Mouse (Mus musculus) liver, postnatal 0 days (tissue): ENCODE measurements around the gene Lpcat2. TPM values are rescaled to one million over a fixed set of nuclear protein-coding genes. Genes with fewer than 3 reads are reported as not detected.

ENCODE experiments used
- ATAC-seq: fragments of 200-750 bp; cut with Nextera tagmentation; 2 replicates; pipeline ENCODE4 v1.8.0; 2017; ENCODE audit warnings: mild to moderate bottlenecking, moderate library complexity
- DNase-seq: peaks from one replicate; pipeline ENCODE4 v3.0.0-alpha.2; 2016
- H3K27ac ChIP-seq: fragments of 300-500 bp; sonication (generic); 2 replicates; pipeline ENCODE4 v1.5.1; 2014; ENCODE audit warnings: antibody characterized with exemption, moderate library complexity, mild to moderate bottlenecking, low read depth
- H3K27me3 ChIP-seq: fragments of 300-500 bp; sonication (generic); 2 replicates; pipeline ENCODE4 v1.6.1; 2014; ENCODE audit warnings: low read length, control low read depth, mixed read lengths; ENCODE audit not compliant: insufficient read depth
- H3K36me3 ChIP-seq: fragments of 300-500 bp; sonication (generic); replicated peaks from 2 replicates; pipeline ENCODE4 v1.6.1; 2014; ENCODE audit warnings: mild to moderate bottlenecking, control low read depth, low read length, moderate library complexity, mixed read lengths; ENCODE audit not compliant: insufficient read depth
- H3K4me1 ChIP-seq: fragments of 300-500 bp; sonication (generic); 2 replicates; pipeline ENCODE4 v1.6.1; 2014; ENCODE audit warnings: antibody characterized with exemption, mild to moderate bottlenecking, control low read depth; ENCODE audit not compliant: insufficient read depth
- H3K4me2 ChIP-seq: fragments of 300-500 bp; sonication (generic); 2 replicates; pipeline ENCODE4 v1.6.1; 2014; ENCODE audit warnings: low read depth, mild to moderate bottlenecking, low read length, moderate library complexity, mixed read lengths
- H3K4me3 ChIP-seq: fragments of 300-500 bp; sonication (generic); 2 replicates; pipeline ENCODE4 v1.5.1; 2014; ENCODE audit warnings: low read depth, low read length
- H3K9ac ChIP-seq: fragments of 300-500 bp; sonication (generic); replicated peaks from 2 replicates; pipeline ENCODE4 v1.6.1; 2014; ENCODE audit warnings: mild to moderate bottlenecking, moderate library complexity
- H3K9me3 ChIP-seq: fragments of 300-500 bp; sonication (generic); 2 replicates; pipeline ENCODE4 v1.6.1; 2016; ENCODE audit warnings: mild to moderate bottlenecking, control low read depth, low read length, mixed read lengths
- CTCF ChIP-seq: sonication (generic); IDR thresholded peaks from 2 replicates; pipeline ENCODE4 v1.5.1; 2016; ENCODE audit warnings: antibody characterized with exemption, low read depth
- EP300 ChIP-seq: IDR thresholded peaks from 2 replicates; pipeline ENCODE4 v1.6.1; 2016; ENCODE audit warnings: antibody characterized with exemption, low read depth, mild to moderate bottlenecking
- WGBS: fragments of 180-500 bp; shearing (Covaris S2); extraction: QIAGEN DNeasy Blood & Tissue Kit; methylation state at CpG from one replicate; pipeline ENCODE4 v1.1.7; 2014; ENCODE audit not compliant: insufficient replicate concordance; 5-methylcytosine and 5-hydroxymethylcytosine counted together
- polyA plus RNA-seq: library from polyadenylated mRNA; unstranded; fragments of >200 nt; fragmentation: Nextera tagmentation; extraction: Ambion mirVana; gene quantifications from 2 replicates; pipeline ENCODE4 v1.2.1, GENCODE M21; 2015

The Lpcat2 gene
- polyA plus RNA-seq, 1 experiment from 2014 or later: 9.0 TPM

GRCm38 (mm10) chr8:92916082-92916481 is 60.9 kb downstream of the Lpcat2 start:
- TF ChIP-seq CTCF (no peak), EP300 (no peak)
- no peak overlapping the region for H3K4me3 ChIP-seq
- ATAC-seq: no peak
- no peak overlapping the region for H3K9ac ChIP-seq
- no peak overlapping the region for H3K4me2 ChIP-seq
- H3K27me3 ChIP-seq: no peaks in the 10 kb centered on the region
- no peak overlapping the region for H3K27ac ChIP-seq
- DNase-seq: no peak
- no peaks in the 10 kb centered on the region for H3K9me3 ChIP-seq
- peaks cover 2% of the 10 kb centered on the region; the same call in 1 of the 2 replicates for H3K36me3 ChIP-seq
- WGBS: 60% methylated on average over 3 of the region's 3 CpGs
- H3K4me1 ChIP-seq: no peaks in the 10 kb centered on the region

GRCm38 (mm10) chr8:92921768-92922167 is 66.6 kb downstream of the Lpcat2 start:
- no peak for DNase-seq
- Histone ChIP-seq H3K9ac (no peak overlapping the region), H3K27ac (no peak overlapping the region), H3K4me2 (no peak overlapping the region), H3K4me3 (no peak overlapping the region), H3K9me3 (no peaks in the 10 kb centered on the region), H3K4me1 (no peaks in the 10 kb centered on the region), H3K36me3 (no peaks in the 10 kb centered on the region), H3K27me3 (no peaks in the 10 kb centered on the region)
- WGBS: 79% methylated on average over 3 of the region's 3 CpGs
- TF ChIP-seq CTCF (no peak), EP300 (no peak)
- ATAC-seq: no peak

GRCm38 (mm10) chr8:92928986-92929385 is 73.8 kb downstream of the Lpcat2 start:
- ATAC-seq: no peak
- H3K27ac ChIP-seq: no peak overlapping the region
- H3K9ac ChIP-seq: no peak overlapping the region
- no peak overlapping the region for H3K4me2 ChIP-seq
- no peak overlapping the region for H3K4me3 ChIP-seq
- DNase-seq: no peak
- H3K4me1 ChIP-seq: no peaks in the 10 kb centered on the region
- no peaks in the 10 kb centered on the region for H3K27me3 ChIP-seq
- 78% methylated on average over 4 of the region's 4 CpGs for WGBS
- H3K36me3 ChIP-seq: no peaks in the 10 kb centered on the region
- peaks cover 4% of the 10 kb centered on the region; the same call in 1 of the 2 replicates for H3K9me3 ChIP-seq
- TF ChIP-seq CTCF: no peak
- TF ChIP-seq EP300: no peak

- no peak for ATAC-seq
- TF ChIP-seq CTCF: no peak
- no peak for TF ChIP-seq EP300
- WGBS: 66% methylated on average over 4 of the region's 4 CpGs
Measured at GRCm38 (mm10) chr8:92938056-92938455, 82.9 kb downstream of the Lpcat2 start.

GRCm38 (mm10) chr8:92949071-92949470 is 93.9 kb downstream of the Lpcat2 start:
- WGBS: 34% methylated on average over 4 of the region's 4 CpGs
- TF ChIP-seq CTCF (no peak), EP300 (no peak)
- Histone ChIP-seq H3K4me1 (no peaks in the 10 kb centered on the region), H3K4me2 (no peak overlapping the region), H3K4me3 (no peak overlapping the region), H3K36me3 (no peaks in the 10 kb centered on the region), H3K9ac (no peak overlapping the region), H3K27me3 (no peaks in the 10 kb centered on the region), H3K9me3 (no peaks in the 10 kb centered on the region), H3K27ac (no peak overlapping the region)
- DNase-seq: no peak
- no peak for ATAC-seq

More at GRCm38 (mm10) chr8:92938056-92938455, 82.9 kb downstream of the Lpcat2 start:
- Histone ChIP-seq H3K4me3 (no peak overlapping the region), H3K27ac (no peak overlapping the region), H3K36me3 (no peaks in the 10 kb centered on the region), H3K27me3 (no peaks in the 10 kb centered on the region), H3K9ac (no peak overlapping the region), H3K4me2 (no peak overlapping the region), H3K4me1 (no peaks in the 10 kb centered on the region), H3K9me3 (no peaks in the 10 kb centered on the region)
- DNase-seq: no peak

- ATAC-seq (no peak), DNase-seq (no peak)
- 67% methylated on average over 12 of the region's 12 CpGs for WGBS
- H3K4me3 ChIP-seq: no peak overlapping the region
- no peaks in the 10 kb centered on the region for H3K9me3 ChIP-seq
- H3K36me3 ChIP-seq: no peaks in the 10 kb centered on the region
- no peaks in the 10 kb centered on the region for H3K4me1 ChIP-seq
- no peak overlapping the region for H3K27ac ChIP-seq
- H3K4me2 ChIP-seq: no peak overlapping the region
- no peaks in the 10 kb centered on the region for H3K27me3 ChIP-seq
- TF ChIP-seq CTCF (no peak), EP300 (no peak)
- no peak overlapping the region for H3K9ac ChIP-seq
Measured at GRCm38 (mm10) chr8:92950639-92951371, 95.7 kb downstream of the Lpcat2 start.
